Mouse (Mus musculus) heart, adult 2 months (tissue): ENCODE measurements around the gene Gm33543. TPM values are rescaled to one million over a fixed set of nuclear protein-coding genes. Genes with fewer than 3 reads are reported as not detected.

Source experiments
- DNase-seq, 2 experiments: peaks; one replicate each; pipeline ENCODE4 v3.0.0; 2021
- H3K27ac ChIP-seq: fragments of 200-600 bp; 2 replicates; pipeline ENCODE4 v1.8.1; 2022
- H3K27me3 ChIP-seq: fragments of 200-500 bp; 2 replicates; pipeline ENCODE4 v1.6.1; 2012; ENCODE audit warnings: mild to moderate bottlenecking, low read length, inconsistent platforms, mixed read lengths; ENCODE audit not compliant: control insufficient read depth, insufficient read depth
- H3K36me3 ChIP-seq: fragments of 200-500 bp; 2 replicates; pipeline ENCODE4 v1.6.1; 2012; ENCODE audit warnings: low read length, inconsistent platforms; ENCODE audit not compliant: control insufficient read depth, insufficient read depth
- H3K4me1 ChIP-seq: fragments of 200-500 bp; 2 replicates; pipeline ENCODE4 v1.6.1; 2011; ENCODE audit warnings: low read length; ENCODE audit not compliant: control insufficient read depth, insufficient read depth
- H3K4me3 ChIP-seq: fragments of 200-600 bp; 2 replicates; pipeline ENCODE4 v1.8.1; 2022
- H3K79me2 ChIP-seq: fragments of 200-500 bp; replicated peaks from 2 replicates; pipeline ENCODE4 v1.6.1; 2012; ENCODE audit warnings: mild to moderate bottlenecking, inconsistent platforms, low read length, moderate library complexity, mixed read lengths; ENCODE audit not compliant: control insufficient read depth, insufficient read depth
- H3K9ac ChIP-seq: fragments of 200-500 bp; 2 replicates; pipeline ENCODE4 v1.6.1; 2012; ENCODE audit warnings: low read depth, mild to moderate bottlenecking, control low read depth, inconsistent platforms, low read length, mixed read lengths
- CTCF ChIP-seq: fragments of 200-600 bp; IDR thresholded peaks from 2 replicates; pipeline ENCODE4 v1.8.1; 2022; ENCODE audit warnings: antibody characterized with exemption, mild to moderate bottlenecking, moderate library complexity
- EP300 ChIP-seq: fragments of 200-500 bp; IDR thresholded peaks from 2 replicates; pipeline ENCODE4 v1.6.1; 2011; ENCODE audit warnings: low read depth, low read length, control low read depth; ENCODE audit not compliant: insufficient read depth
- POLR2A ChIP-seq: fragments of 200-500 bp; IDR thresholded peaks from 2 replicates; pipeline ENCODE4 v1.6.1; 2011; ENCODE audit warnings: mild to moderate bottlenecking, low read depth, low read length, control low read depth; ENCODE audit not compliant: insufficient read depth
- WGBS: fragments of 180-500 bp; shearing (Covaris S2); methylation state at CpG from one replicate; pipeline ENCODE4 v1.1.7; 2018; 5-methylcytosine and 5-hydroxymethylcytosine counted together
- intact Hi-C: fragments of 180-260 bp; cut with DNase I; formaldehyde crosslinking; loops from one replicate; pipeline ENCODE4 v1.15.1; 2025
- polyA plus RNA-seq: library from polyadenylated mRNA; depleted of rRNA; stranded (reverse); fragments of >200 nt; gene quantifications from 2 replicates; pipeline ENCODE4 v1.2.3, GENCODE M21; 2012
- total RNA-seq, 2 experiments: library from RNA; stranded (reverse); gene quantifications; 2 replicates each; pipeline ENCODE4 v1.2.3; 2021

Gene Gm33543
- total and polyA plus RNA-seq, 3 experiments: 2.1 to 4.7 (median 4.1) TPM

DNA sequence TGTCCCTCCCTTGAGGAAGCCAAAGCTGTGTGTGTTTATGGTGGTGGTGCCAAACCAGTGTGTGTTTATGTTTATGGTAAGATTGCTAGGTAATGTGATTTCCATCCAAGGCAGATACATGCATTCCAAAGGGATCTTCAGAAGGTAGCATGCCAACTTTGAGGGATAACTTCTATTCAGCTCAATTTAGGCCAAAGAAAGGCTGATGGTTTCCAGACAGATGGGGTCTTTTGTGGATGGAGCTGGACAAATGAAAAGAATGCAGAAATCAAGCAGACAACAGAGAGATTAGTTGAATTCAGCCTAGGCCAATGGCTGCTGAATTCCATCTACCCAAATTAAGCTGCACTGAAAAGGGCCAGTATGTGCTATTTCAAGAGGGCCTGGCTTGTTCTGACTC, 13.3 kb downstream of the Gm33543 start:
- H3K36me3 ChIP-seq: peaks cover 4% of the 10 kb centered on the region
- H3K27me3 ChIP-seq: no peaks in the 10 kb centered on the region
- no peaks in the 10 kb centered on the region; the same call in 1 of the 2 replicates for H3K4me1 ChIP-seq
- intact Hi-C loops: no loop called here
- TF ChIP-seq CTCF (no peak), EP300 (no peak), POLR2A (no peak)
- peak overlapping the region; percentile 24 for H3K27ac ChIP-seq
- no peak overlapping the region for H3K4me3 ChIP-seq
- H3K79me2 ChIP-seq: no peaks in the 10 kb centered on the region
- DNase-seq: no peak
- H3K9ac ChIP-seq: no peak overlapping the region

DNA sequence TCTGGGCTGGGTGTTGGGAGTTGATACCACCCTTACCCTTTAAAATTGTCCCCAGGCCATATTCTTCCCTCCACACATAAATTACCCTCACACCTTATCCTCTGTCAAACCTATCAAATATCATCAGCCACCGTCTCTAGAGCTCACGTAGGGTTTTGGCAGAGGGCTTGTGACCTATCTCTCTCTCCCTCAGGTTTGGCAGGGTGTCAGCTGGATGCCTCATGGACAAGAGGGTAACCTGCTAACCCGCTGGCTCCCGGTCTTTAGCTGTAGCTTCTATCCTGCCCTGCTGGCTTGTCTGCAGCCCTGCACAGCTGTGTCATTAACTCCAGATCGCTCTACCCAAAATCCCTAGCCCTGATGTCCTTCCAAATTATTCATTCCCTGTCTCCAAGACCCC, 14.4 kb downstream of the Gm33543 start:
- H3K27me3 ChIP-seq: no peaks in the 10 kb centered on the region
- peak overlapping the region; percentile 72 for H3K27ac ChIP-seq
- no peaks in the 10 kb centered on the region for H3K79me2 ChIP-seq
- H3K4me1 ChIP-seq: no peaks in the 10 kb centered on the region; the same call in 1 of the 2 replicates
- no peak overlapping the region for H3K9ac ChIP-seq
- WGBS: 62% methylated on average over 5 of the region's 5 CpGs
- H3K36me3 ChIP-seq: peaks cover 4% of the 10 kb centered on the region
- H3K4me3 ChIP-seq: no peak overlapping the region
- TF ChIP-seq EP300 (0 out of 2 replicates have a peak, but pooled peaks have one; percentile 14), CTCF (peak; percentile 21; the same call in 1 of the 2 replicates), POLR2A (no peak)
- DNase-seq: peak; percentile 61 to 76
- intact Hi-C loops: no loop called here

GRCm38 (mm10) chr10:95825651-95826050, 17.1 kb downstream of the Gm33543 start:
- no peaks in the 10 kb centered on the region; the same call in 1 of the 2 replicates for H3K4me1 ChIP-seq
- H3K36me3 ChIP-seq: peaks cover 4% of the 10 kb centered on the region
- TF ChIP-seq CTCF (no peak), EP300 (no peak)
- no peaks in the 10 kb centered on the region for H3K27me3 ChIP-seq
- no peaks in the 10 kb centered on the region for H3K79me2 ChIP-seq
- H3K9ac ChIP-seq: no peak overlapping the region
- DNase-seq: no peak
- H3K27ac ChIP-seq: peak overlapping the region; percentile 70
- no peak overlapping the region for H3K4me3 ChIP-seq
- 30% methylated on average over 2 of the region's 3 CpGs for WGBS
- intact Hi-C loops: loop anchor here (2.0 kb wide), 1 partner anchor 51 kb away; no protein-coding TSS in a partner anchor

DNA sequence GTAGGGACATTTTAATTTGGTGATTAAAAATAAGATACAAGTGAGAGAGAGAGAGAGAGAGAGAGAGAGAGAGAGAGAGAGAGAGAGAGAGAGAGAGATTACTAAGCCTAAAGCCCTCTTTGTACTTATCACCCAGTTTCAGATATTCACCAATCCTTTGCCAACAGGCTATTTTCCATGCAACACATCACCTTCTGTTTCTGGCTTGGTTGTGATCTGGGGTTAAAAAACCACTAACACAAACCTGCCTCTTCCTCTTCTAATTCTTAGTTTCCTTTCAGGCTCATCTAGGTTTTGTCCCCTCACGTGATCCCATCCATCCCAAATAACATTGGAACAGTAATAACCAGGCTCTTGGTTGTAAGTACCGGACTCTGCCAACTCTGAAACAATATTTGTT, 24.2 kb downstream of the Gm33543 start:
- no peak overlapping the region for H3K27ac ChIP-seq
- no peak for TF ChIP-seq CTCF
- TF ChIP-seq POLR2A: no peak
- TF ChIP-seq EP300: no peak
- intact Hi-C loops: no loop called here
- no peaks in the 10 kb centered on the region for H3K79me2 ChIP-seq
- 87% methylated on average over 2 of the region's 2 CpGs for WGBS
- DNase-seq: no peak
- peaks cover 6% of the 10 kb centered on the region for H3K4me1 ChIP-seq
- H3K36me3 ChIP-seq: no peaks in the 10 kb centered on the region
- no peaks in the 10 kb centered on the region for H3K27me3 ChIP-seq
- no peak overlapping the region for H3K4me3 ChIP-seq
- H3K9ac ChIP-seq: no peak overlapping the region

GRCm38 (mm10) chr10:95817419-95818161, 25.1 kb downstream of the Gm33543 start:
- 35% methylated on average over 9 of the region's 9 CpGs for WGBS
- H3K27ac ChIP-seq: no peak overlapping the region
- no peaks in the 10 kb centered on the region for H3K36me3 ChIP-seq
- H3K9ac ChIP-seq: no peak overlapping the region
- no peaks in the 10 kb centered on the region for H3K27me3 ChIP-seq
- TF ChIP-seq POLR2A: no peak
- TF ChIP-seq EP300: no peak
- no peak for TF ChIP-seq CTCF
- H3K4me1 ChIP-seq: peaks cover 6% of the 10 kb centered on the region
- H3K4me3 ChIP-seq: no peak overlapping the region
- no peaks in the 10 kb centered on the region for H3K79me2 ChIP-seq
- intact Hi-C loops: no loop called here
- peak in 1 of 2 experiments; percentile 31 for DNase-seq

DNA sequence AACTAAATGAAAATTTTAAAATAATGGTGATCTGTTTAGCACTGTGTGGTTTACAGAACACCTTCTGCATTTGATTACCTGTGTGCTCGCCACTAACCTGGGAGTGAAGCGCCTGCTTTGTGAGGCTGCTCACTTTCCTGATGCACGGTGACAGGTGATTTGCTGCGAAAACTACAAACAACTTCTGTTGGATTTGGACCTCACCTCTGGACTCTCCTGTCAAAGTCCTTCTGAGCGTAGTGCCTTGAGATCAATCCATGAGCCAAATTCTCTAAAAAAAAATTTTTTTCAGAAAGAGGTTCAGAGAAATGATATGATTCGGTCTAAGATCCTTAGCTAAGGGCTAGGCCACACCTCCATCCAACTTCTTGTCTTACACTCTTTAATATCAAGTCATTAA, 28.4 kb downstream of the Gm33543 start:
- Histone ChIP-seq H3K4me1 (peaks cover 6% of the 10 kb centered on the region), H3K27ac (no peak overlapping the region), H3K4me3 (no peak overlapping the region), H3K79me2 (no peaks in the 10 kb centered on the region), H3K27me3 (no peaks in the 10 kb centered on the region), H3K36me3 (no peaks in the 10 kb centered on the region), H3K9ac (no peak overlapping the region)
- intact Hi-C loops: no loop called here
- no peak for DNase-seq
- no peak for TF ChIP-seq CTCF
- no peak for TF ChIP-seq POLR2A
- TF ChIP-seq EP300: no peak
- 90% methylated on average over 6 of the region's 6 CpGs for WGBS
